Mouse (Mus musculus) heart, embryonic 12.5 days (tissue): ENCODE data around the gene Tgm2. TPM values are rescaled to one million over a fixed set of nuclear protein-coding genes. Genes with fewer than 3 reads are reported as not detected.

ENCODE experiments used
- ATAC-seq: fragments of 200-750 bp; cut with Nextera tagmentation; 2 replicates; pipeline ENCODE4 v1.8.0; 2017; ENCODE audit warnings: moderate TSS enrichment, moderate library complexity; ENCODE audit not compliant: insufficient number of reproducible peaks, low FRiP score
- H3K27ac ChIP-seq: fragments of 300-500 bp; sonication (generic); 2 replicates; pipeline ENCODE4 v1.5.1; 2016; ENCODE audit warnings: mild to moderate bottlenecking, moderate library complexity; ENCODE audit not compliant: poor library complexity, severe bottlenecking
- H3K27me3 ChIP-seq: fragments of 300-500 bp; sonication (generic); replicated peaks from 2 replicates; pipeline ENCODE4 v1.6.1; 2016; ENCODE audit warnings: mild to moderate bottlenecking, moderate library complexity
- H3K36me3 ChIP-seq: fragments of 300-500 bp; sonication (generic); 2 replicates; pipeline ENCODE4 v1.6.1; 2016; ENCODE audit warnings: mild to moderate bottlenecking, moderate library complexity
- H3K4me1 ChIP-seq: fragments of 300-500 bp; sonication (generic); replicated peaks from 2 replicates; pipeline ENCODE4 v1.6.1; 2016; ENCODE audit warnings: mild to moderate bottlenecking
- H3K4me2 ChIP-seq: fragments of 300-500 bp; sonication (generic); 2 replicates; pipeline ENCODE4 v1.6.1; 2016; ENCODE audit warnings: mild to moderate bottlenecking, moderate library complexity
- H3K4me3 ChIP-seq: fragments of 300-500 bp; sonication (generic); 2 replicates; pipeline ENCODE4 v1.5.1; 2016; ENCODE audit warnings: mild to moderate bottlenecking
- H3K9ac ChIP-seq: fragments of 300-500 bp; sonication (generic); 2 replicates; pipeline ENCODE4 v1.6.1; 2016; ENCODE audit warnings: mild to moderate bottlenecking, moderate library complexity
- H3K9me3 ChIP-seq: fragments of 300-500 bp; sonication (generic); replicated peaks from 2 replicates; pipeline ENCODE4 v1.6.1; 2016; ENCODE audit warnings: mild to moderate bottlenecking, moderate library complexity
- WGBS: fragments of 180-500 bp; shearing (Covaris S2); methylation state at CpG from one replicate; pipeline ENCODE4 v1.1.7; 2016; 5-methylcytosine and 5-hydroxymethylcytosine counted together
- polyA plus RNA-seq: library from polyadenylated mRNA; unstranded; fragments of >200 nt; fragmentation: Nextera tagmentation; extraction: Ambion mirVana; gene quantifications from 2 replicates; pipeline ENCODE4 v1.2.1, GENCODE M21; 2016

Gene Tgm2
- polyA plus RNA-seq, 1 experiment from 2014 or later: 227 TPM

DNA sequence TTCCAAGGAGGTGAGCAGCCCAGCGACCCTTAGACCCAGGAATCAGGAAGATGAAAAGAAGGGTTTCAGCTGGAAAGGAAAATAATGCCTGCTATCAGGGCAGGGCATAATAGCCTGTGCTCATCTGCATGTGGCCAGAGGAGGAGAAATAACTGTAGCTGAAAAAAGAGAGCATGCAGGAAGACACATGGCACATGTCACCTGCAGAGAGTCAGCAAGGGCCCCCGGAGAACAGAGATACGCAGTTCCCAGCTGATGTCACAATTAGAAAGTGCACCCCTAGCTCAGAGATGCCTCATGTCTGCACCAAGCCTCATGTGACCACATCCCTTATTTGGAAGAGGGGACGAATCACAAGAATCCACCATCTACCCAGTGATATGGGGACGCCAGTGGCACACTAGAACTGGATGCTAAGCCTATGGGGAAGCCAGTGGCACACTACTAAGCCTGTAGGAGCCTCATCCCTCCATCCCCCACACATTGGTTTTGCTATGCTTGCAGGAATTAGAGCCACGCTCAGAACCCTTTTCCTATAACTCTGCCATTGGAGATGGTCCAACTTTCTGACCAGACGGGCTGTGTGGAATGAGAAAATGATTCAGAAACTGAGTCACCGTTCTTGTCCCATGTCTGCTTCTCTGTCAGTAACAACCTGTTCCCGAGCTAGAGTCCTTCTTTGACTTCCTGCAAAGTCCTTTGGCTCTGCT lies 21.4 kb upstream of the Tgm2 start:
- H3K9me3 ChIP-seq: 0 out of 2 replicates have a peak, but pooled peaks cover 3% of the 10 kb centered on the region
- 0 out of 2 replicates have a peak overlapping the region, but pooled peaks have one; percentile 1 for H3K4me2 ChIP-seq
- 38% methylated on average over 9 of the region's 9 CpGs for WGBS
- H3K27ac ChIP-seq: 0 out of 2 replicates have a peak overlapping the region, but pooled peaks have one; percentile 22
- H3K27me3 ChIP-seq: no peaks in the 10 kb centered on the region
- peaks cover 36% of the 10 kb centered on the region for H3K4me1 ChIP-seq
- no peak for ATAC-seq
- H3K4me3 ChIP-seq: no peak overlapping the region
- H3K9ac ChIP-seq: no peak overlapping the region
- no peaks in the 10 kb centered on the region for H3K36me3 ChIP-seq

DNA sequence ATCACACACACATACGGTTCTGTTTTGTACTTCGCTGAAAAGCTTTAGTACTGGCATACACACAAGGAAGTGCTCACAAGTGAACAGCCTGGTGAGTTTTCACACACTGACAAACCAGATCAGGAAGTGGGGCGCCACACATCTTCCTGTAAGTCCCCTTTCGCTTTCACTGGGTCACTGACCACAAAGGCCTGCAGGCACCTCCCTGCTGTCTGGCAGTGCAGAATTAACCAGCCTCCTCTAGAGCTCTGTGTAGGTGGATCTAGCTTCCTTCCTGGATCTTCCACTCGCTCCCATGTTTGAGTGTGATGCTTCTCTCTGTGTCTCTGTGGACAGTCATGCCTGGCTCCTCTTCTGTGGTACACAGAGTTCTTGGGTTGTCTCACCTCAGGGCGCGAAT lies 20.4 kb upstream of the Tgm2 start:
- Histone ChIP-seq H3K9ac (no peak overlapping the region), H3K36me3 (no peaks in the 10 kb centered on the region), H3K4me2 (no peak overlapping the region), H3K9me3 (no peaks in the 10 kb centered on the region), H3K27ac (peak overlapping the region; percentile 52), H3K4me1 (peaks cover 36% of the 10 kb centered on the region), H3K4me3 (no peak overlapping the region), H3K27me3 (no peaks in the 10 kb centered on the region)
- ATAC-seq: 0 out of 2 replicates have a peak, but pooled peaks have one; percentile 33
- WGBS: 67% methylated on average over 7 of the region's 7 CpGs

DNA sequence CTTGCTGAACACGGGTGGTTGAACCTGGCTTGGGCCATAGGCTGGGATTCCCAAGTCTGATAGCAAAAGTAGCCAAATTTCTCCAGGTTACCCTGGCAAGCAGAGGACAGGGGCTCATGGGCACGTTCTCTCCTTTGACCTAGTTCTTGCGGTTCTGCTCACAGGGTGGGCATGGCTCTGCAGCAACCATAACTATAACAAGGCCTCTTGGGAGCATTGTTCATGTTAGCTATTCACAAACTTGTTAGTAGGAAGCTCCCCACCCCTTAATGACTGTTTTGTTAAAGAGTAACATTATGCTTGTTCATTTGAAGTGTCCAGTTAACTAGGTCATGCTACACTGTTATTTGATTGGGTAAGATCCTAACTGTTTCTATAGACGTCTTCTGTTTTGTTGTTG lies 19.5 kb upstream of the Tgm2 start:
- H3K36me3 ChIP-seq: no peaks in the 10 kb centered on the region
- H3K27me3 ChIP-seq: no peaks in the 10 kb centered on the region
- H3K4me2 ChIP-seq: no peak overlapping the region
- H3K27ac ChIP-seq: no peak overlapping the region
- WGBS: 82% methylated on average over 4 of the region's 4 CpGs
- ATAC-seq: no peak
- H3K4me3 ChIP-seq: no peak overlapping the region
- H3K4me1 ChIP-seq: peaks cover 38% of the 10 kb centered on the region
- H3K9ac ChIP-seq: no peak overlapping the region
- H3K9me3 ChIP-seq: no peaks in the 10 kb centered on the region

DNA sequence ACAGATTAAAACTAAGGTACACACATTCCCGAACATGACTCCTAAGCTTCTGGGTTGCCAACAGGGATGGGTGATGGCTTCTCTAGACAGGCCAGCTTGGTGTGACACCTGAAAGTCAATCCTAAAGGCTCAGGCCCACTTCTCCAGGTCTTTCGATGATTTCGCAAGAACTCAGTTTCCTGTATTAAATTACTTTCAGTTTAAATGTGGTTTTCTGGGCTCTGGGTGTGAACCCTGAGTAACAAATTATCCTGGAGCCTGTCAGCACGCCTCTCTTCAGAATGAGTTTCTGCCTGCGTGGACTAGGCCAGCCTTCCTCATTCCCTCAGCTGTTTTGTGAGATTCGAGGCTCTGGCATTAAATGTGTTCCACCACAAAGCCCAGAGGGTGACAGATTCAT lies 16.8 kb upstream of the Tgm2 start:
- Histone ChIP-seq H3K4me3 (no peak overlapping the region), H3K4me1 (peaks cover 32% of the 10 kb centered on the region), H3K36me3 (no peaks in the 10 kb centered on the region), H3K27ac (no peak overlapping the region), H3K9me3 (no peaks in the 10 kb centered on the region), H3K4me2 (no peak overlapping the region), H3K27me3 (0 out of 2 replicates have a peak, but pooled peaks cover 3% of the 10 kb centered on the region), H3K9ac (no peak overlapping the region)
- no peak for ATAC-seq
- WGBS: 72% methylated on average over 6 of the region's 6 CpGs

DNA sequence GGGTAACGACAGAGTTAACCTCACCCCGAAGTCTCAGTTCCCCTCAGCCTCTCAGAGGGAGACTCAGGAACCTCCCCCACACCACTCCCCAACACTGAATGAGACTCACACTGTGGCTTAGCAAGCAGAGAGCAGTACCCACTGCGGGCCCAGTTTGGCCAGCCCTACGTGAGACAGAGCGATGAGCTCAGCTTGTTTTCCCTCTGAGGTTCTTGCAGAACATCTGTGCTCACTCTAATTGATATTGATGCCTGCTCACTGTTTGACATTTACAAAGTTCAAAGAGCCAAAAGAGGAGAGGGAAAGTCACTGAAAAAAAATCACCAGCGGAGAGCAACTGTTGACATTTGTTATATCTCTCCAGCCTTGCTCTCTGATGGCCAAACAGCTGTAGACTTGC lies 15.5 kb upstream of the Tgm2 start:
- Histone ChIP-seq H3K36me3 (no peaks in the 10 kb centered on the region), H3K4me2 (no peak overlapping the region), H3K4me1 (peaks cover 22% of the 10 kb centered on the region), H3K27me3 (0 out of 2 replicates have a peak, but pooled peaks cover 4% of the 10 kb centered on the region), H3K9me3 (no peaks in the 10 kb centered on the region), H3K27ac (no peak overlapping the region), H3K9ac (no peak overlapping the region), H3K4me3 (no peak overlapping the region)
- WGBS: 75% methylated on average over 6 of the region's 6 CpGs
- ATAC-seq: no peak

DNA sequence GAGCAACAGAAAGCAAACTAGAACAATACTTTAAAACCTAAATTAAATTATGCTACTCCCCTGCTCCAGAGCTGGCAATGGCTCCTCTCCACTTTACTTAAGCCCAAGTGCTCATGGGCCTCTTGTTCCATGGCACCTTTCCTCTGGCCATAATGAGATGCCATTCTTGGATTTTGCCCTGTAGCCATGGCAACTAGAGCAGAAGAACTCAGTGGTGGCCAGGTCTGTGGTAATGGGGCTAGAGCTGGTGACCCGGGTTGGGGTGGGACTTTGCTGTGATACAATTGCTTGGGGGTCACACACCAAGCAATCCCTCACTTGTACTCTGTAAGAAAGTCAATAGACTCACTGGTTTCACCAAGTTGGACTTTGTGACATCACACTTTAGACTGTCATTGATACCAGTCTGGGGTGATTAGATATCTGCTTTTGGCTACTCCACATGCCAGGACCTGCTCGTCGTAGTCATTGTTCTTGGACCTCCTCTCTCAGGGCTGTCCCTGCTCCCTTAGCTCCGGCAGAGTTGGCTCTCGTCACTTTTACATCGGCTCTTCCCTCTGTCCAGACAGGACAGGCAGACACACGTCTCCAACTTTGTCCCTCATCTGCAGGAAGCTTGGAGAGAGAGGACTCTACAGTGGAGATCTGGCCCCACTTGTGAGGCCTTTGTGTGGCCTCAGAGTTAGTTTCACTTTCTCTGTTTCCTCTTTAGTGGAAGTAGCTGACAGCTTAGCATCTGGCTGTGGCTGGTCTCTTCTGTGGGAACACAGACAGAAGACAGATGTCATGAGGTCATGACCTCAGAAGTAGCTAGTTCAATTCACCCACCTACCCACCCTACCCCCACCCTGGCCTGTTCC lies 13.4 kb upstream of the Tgm2 start:
- ATAC-seq: peak; percentile 73
- Histone ChIP-seq H3K27ac (peak overlapping the region; percentile 68), H3K27me3 (0 out of 2 replicates have a peak, but pooled peaks cover 4% of the 10 kb centered on the region), H3K4me2 (peak overlapping the region; percentile 61), H3K4me3 (peak overlapping the region; percentile 25; the same call in 1 of the 2 replicates), H3K9ac (peak overlapping the region; percentile 51; the same call in 1 of the 2 replicates), H3K9me3 (no peaks in the 10 kb centered on the region), H3K4me1 (peaks cover 19% of the 10 kb centered on the region), H3K36me3 (no peaks in the 10 kb centered on the region)
- 19% methylated on average over 7 of the region's 7 CpGs for WGBS

DNA sequence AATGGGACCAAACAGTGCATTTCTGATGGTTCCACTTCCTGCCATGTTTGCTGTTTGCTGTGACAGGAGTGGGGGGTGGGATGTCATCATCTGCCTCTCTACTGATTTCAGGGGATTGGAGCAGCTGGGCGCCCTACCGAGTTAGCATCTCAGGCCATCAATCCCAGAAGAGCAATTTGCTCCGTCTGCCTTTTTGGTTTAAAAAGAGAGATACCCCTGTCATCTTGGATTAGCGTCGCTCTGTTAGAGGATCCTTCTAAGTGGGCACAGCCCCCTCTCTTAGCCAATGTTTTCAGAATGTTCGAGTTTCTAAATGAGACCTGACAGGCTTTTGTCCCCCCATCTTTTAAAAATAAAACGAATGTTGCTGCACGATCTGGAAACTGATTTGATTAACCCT lies 11.4 kb upstream of the Tgm2 start:
- WGBS: 70% methylated on average over 8 of the region's 8 CpGs
- H3K9me3 ChIP-seq: no peaks in the 10 kb centered on the region

DNA sequence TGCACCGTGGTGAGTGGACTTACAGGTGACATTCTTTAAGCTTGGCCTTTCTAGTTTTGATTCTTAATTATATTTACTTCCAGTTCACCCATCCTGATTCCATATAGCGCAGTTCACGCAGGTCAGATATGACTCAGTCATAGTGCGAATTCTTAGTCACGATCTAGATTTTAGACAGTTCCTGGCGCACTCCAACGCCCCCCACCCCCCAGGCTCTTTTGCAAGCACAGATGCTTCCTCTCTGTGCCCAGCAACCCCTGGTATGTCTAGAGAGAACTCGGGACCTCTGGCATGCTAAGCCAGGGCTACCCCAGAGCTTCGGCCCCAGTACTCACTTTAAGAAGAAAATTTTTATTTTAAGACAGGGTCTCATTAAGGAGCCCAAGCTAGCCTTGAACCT lies 10.3 kb upstream of the Tgm2 start:
- Histone ChIP-seq H3K36me3 (no peaks in the 10 kb centered on the region), H3K27ac (no peak overlapping the region), H3K4me1 (peaks cover 35% of the 10 kb centered on the region), H3K9me3 (no peaks in the 10 kb centered on the region), H3K4me2 (no peak overlapping the region), H3K9ac (no peak overlapping the region), H3K27me3 (0 out of 2 replicates have a peak, but pooled peaks cover 4% of the 10 kb centered on the region), H3K4me3 (no peak overlapping the region)
- WGBS: 87% methylated on average over 9 of the region's 9 CpGs
- no peak for ATAC-seq

More for the DNA sequence above, 11.4 kb upstream of the Tgm2 start:
- Histone ChIP-seq H3K27ac (no peak overlapping the region), H3K36me3 (no peaks in the 10 kb centered on the region), H3K4me1 (peaks cover 32% of the 10 kb centered on the region), H3K4me3 (no peak overlapping the region), H3K27me3 (0 out of 2 replicates have a peak, but pooled peaks cover 4% of the 10 kb centered on the region), H3K9ac (no peak overlapping the region), H3K4me2 (no peak overlapping the region)
- no peak for ATAC-seq

DNA sequence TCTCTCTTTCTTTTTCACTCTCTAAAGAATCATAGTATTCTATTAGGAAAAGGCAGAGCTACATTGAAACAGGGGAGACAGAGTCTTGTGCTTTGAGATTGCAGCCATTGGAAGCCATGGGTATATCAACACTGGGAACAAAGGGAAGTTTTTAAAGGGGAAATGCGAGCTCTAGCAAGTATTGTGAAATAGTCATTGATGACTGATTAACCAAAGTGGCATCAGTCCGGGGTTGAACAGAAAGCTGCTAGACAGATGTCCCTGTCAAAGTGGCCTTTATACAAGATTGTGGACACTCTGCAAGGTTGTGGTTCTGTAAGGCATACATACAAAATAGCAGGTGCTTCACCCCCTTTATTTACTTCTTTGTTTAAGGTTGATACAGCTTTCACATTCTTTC lies 9.4 kb upstream of the Tgm2 start:
- Histone ChIP-seq H3K27ac (no peak overlapping the region), H3K9ac (no peak overlapping the region), H3K27me3 (0 out of 2 replicates have a peak, but pooled peaks cover 4% of the 10 kb centered on the region), H3K4me2 (no peak overlapping the region), H3K4me3 (no peak overlapping the region), H3K4me1 (peaks cover 31% of the 10 kb centered on the region), H3K36me3 (no peaks in the 10 kb centered on the region), H3K9me3 (peaks cover 6% of the 10 kb centered on the region)
- 75% methylated on average over 2 of the region's 2 CpGs for WGBS
- no peak for ATAC-seq

DNA sequence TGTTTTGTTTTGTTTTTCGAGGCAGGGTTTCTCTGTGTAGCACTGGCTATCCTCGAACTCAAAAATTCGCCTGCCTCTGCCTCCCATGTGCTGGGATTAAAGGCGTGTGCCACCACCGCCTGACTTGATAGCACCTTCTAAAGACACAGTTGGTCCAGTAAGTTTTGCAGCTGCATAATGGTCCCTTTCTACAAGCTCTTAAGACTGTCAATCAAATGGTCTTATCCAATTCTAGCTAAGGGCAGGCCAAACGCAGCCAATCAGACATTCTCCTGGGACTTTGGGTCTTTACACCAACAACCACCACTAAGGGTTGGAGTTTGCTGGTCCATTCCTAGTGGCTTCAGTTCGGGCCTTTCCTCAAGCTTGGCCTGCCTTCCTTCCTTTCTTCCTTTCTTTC lies 8.9 kb upstream of the Tgm2 start:
- WGBS: 79% methylated on average over 7 of the region's 7 CpGs
- H3K27ac ChIP-seq: no peak overlapping the region
- no peak overlapping the region for H3K4me2 ChIP-seq
- H3K9ac ChIP-seq: no peak overlapping the region
- 0 out of 2 replicates have a peak, but pooled peaks cover 4% of the 10 kb centered on the region for H3K27me3 ChIP-seq
- H3K9me3 ChIP-seq: peaks cover 6% of the 10 kb centered on the region
- H3K4me1 ChIP-seq: peaks cover 26% of the 10 kb centered on the region
- H3K36me3 ChIP-seq: no peaks in the 10 kb centered on the region
- ATAC-seq: no peak
- H3K4me3 ChIP-seq: no peak overlapping the region

DNA sequence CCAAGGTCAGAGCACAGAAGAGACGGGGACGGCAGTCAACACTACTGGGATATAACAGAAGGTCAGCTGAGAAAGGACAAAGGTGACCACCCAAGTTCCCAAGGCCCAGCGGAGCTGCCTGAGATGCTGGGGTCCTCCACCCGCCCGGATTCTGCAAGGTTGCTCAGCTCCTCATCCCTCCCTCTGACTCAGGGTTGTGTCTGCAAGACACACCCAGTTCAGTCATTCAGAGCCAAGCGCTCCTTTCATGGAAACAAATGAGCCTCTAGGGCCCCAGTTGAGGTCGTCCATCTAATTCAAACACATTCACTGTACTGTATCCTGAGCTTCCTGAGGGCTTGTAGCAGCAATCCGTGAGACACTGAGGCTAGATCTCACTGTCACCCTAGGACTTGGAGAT lies 8.4 kb upstream of the Tgm2 start:
- Histone ChIP-seq H3K9ac (no peak overlapping the region), H3K36me3 (no peaks in the 10 kb centered on the region), H3K27ac (no peak overlapping the region), H3K4me1 (peaks cover 21% of the 10 kb centered on the region), H3K27me3 (0 out of 2 replicates have a peak, but pooled peaks cover 4% of the 10 kb centered on the region), H3K9me3 (peaks cover 6% of the 10 kb centered on the region), H3K4me2 (no peak overlapping the region), H3K4me3 (no peak overlapping the region)
- 76% methylated on average over 8 of the region's 8 CpGs for WGBS
- no peak for ATAC-seq
